Mouse (Mus musculus): ENCODE data around the gene Nectin2. TPM values are rescaled to one million over a fixed set of nuclear protein-coding genes. Genes with fewer than 3 reads are reported as not detected.

Nectin2 gene
- total and polyA plus RNA-seq, 2 experiments from 2014 or later, result 55.3 to 75.3 TPM

- peak overlapping the region; percentile 46 for H3K9ac ChIP-seq (replicated peaks; ENCODE audit: low read length, poor library complexity, severe bottlenecking)
- H3K4me2 ChIP-seq (ENCODE audit: low read depth, low read length, poor library complexity, severe bottlenecking), result peak overlapping the region; percentile 91
- H3K27ac ChIP-seq (ENCODE audit: low read depth, low read length), result no peak overlapping the region
- DNase-seq (ENCODE audit: low spot score) (no peak), ATAC-seq (ENCODE audit: low FRiP score) (peak; percentile 14; the same call in 1 of the 2 replicates)
- peaks cover 26% of the 10 kb centered on the region for H3K27me3 ChIP-seq (ENCODE audit: insufficient read depth, low read length)
- no peaks in the 10 kb centered on the region for H3K36me3 ChIP-seq (ENCODE audit: insufficient read depth, low read length)
- H3K4me1 ChIP-seq (ENCODE audit: insufficient read depth, low read length), result 0 out of 2 replicates have a peak, but pooled peaks cover 9% of the 10 kb centered on the region
- no peaks in the 10 kb centered on the region for H3K9me3 ChIP-seq (ENCODE audit: low read length)
- H3K4me3 ChIP-seq (ENCODE audit: low read depth, low read length), result peak overlapping the region; percentile 42
- WGBS, result 11% methylated on average over 16 of the region's 16 CpGs
- TF ChIP-seq CTCF (IDR thresholded peaks at IDR 0.05), result no peak
These were observed 19.4 kb upstream of the Nectin2 start for GRCm38 (mm10) chr7:19769434-19770374.

- 26% methylated on average over 4 of the region's 4 CpGs for WGBS
- DNase-seq (ENCODE audit: low spot score) (no peak), ATAC-seq (ENCODE audit: low FRiP score) (no peak)
- Histone ChIP-seq H3K36me3 (ENCODE audit: insufficient read depth, low read length) (no peaks in the 10 kb centered on the region), H3K4me2 (ENCODE audit: low read depth, low read length, poor library complexity, severe bottlenecking) (no peak overlapping the region), H3K27me3 (ENCODE audit: insufficient read depth, low read length) (peaks cover 26% of the 10 kb centered on the region), H3K4me1 (ENCODE audit: insufficient read depth, low read length) (0 out of 2 replicates have a peak, but pooled peaks cover 9% of the 10 kb centered on the region), H3K4me3 (ENCODE audit: low read depth, low read length) (no peak overlapping the region), H3K27ac (ENCODE audit: low read depth, low read length) (no peak overlapping the region), H3K9ac (replicated peaks; ENCODE audit: low read length, poor library complexity, severe bottlenecking) (no peak overlapping the region), H3K9me3 (ENCODE audit: low read length) (no peaks in the 10 kb centered on the region)
- TF ChIP-seq CTCF (IDR thresholded peaks at IDR 0.05), result no peak
These were observed 18.7 kb upstream of the Nectin2 start for GRCm38 (mm10) chr7:19769001-19769400.

GRCm38 (mm10) chr7:19768251-19768650 is 18.0 kb upstream of the Nectin2 start:
- H3K4me1 ChIP-seq (ENCODE audit: insufficient read depth, low read length), result 0 out of 2 replicates have a peak, but pooled peaks cover 9% of the 10 kb centered on the region
- H3K4me2 ChIP-seq (ENCODE audit: low read depth, low read length, poor library complexity, severe bottlenecking), result no peak overlapping the region
- no peak for DNase-seq (ENCODE audit: low spot score)
- no peak for ATAC-seq (ENCODE audit: low FRiP score)
- no peak for TF ChIP-seq CTCF (IDR thresholded peaks at IDR 0.05)
- no peak overlapping the region for H3K9ac ChIP-seq (replicated peaks; ENCODE audit: low read length, poor library complexity, severe bottlenecking)
- peaks cover 26% of the 10 kb centered on the region for H3K27me3 ChIP-seq (ENCODE audit: insufficient read depth, low read length)
- no peaks in the 10 kb centered on the region for H3K9me3 ChIP-seq (ENCODE audit: low read length)
- WGBS, result 60% methylated on average over 14 of the region's 14 CpGs
- no peak overlapping the region for H3K27ac ChIP-seq (ENCODE audit: low read depth, low read length)
- H3K36me3 ChIP-seq (ENCODE audit: insufficient read depth, low read length), result no peaks in the 10 kb centered on the region
- H3K4me3 ChIP-seq (ENCODE audit: low read depth, low read length), result no peak overlapping the region

DNA sequence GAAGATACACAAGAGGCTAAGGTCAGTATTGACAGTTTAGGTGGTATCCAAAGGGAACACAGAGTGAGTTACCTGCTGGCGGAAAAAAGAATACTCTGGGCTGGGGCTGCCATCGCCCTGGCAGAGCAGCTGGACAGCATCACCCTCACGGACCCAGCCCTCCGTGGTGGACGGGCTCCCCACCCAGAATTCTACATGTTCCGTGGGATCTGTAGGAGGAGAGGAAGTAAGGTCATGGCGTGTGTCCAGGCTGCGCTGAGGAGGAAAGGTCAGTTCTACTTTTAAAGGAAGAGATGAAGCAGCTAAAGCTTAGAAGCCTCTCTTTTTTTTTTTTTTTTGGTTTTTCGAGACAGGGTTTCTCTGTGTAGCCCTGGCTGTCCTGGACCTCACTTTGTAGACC is 14.3 kb upstream of the Nectin2 start:
- no peak for ATAC-seq (ENCODE audit: low FRiP score)
- Histone ChIP-seq H3K9ac (replicated peaks; ENCODE audit: low read length, poor library complexity, severe bottlenecking) (no peak overlapping the region), H3K4me3 (ENCODE audit: low read depth, low read length) (no peak overlapping the region), H3K4me1 (ENCODE audit: insufficient read depth, low read length) (no peaks in the 10 kb centered on the region), H3K27me3 (ENCODE audit: insufficient read depth, low read length) (0 out of 2 replicates have a peak, but pooled peaks cover 6% of the 10 kb centered on the region), H3K9me3 (ENCODE audit: low read length) (no peaks in the 10 kb centered on the region), H3K4me2 (ENCODE audit: low read depth, low read length, poor library complexity, severe bottlenecking) (no peak overlapping the region), H3K27ac (ENCODE audit: low read depth, low read length) (no peak overlapping the region), H3K36me3 (ENCODE audit: insufficient read depth, low read length) (no peaks in the 10 kb centered on the region; the same call in 1 of the 2 replicates)
- WGBS, result 86% methylated on average over 9 of the region's 9 CpGs
- no peak for TF ChIP-seq CTCF (IDR thresholded peaks at IDR 0.05)
- DNase-seq (ENCODE audit: low spot score), result no peak

DNA sequence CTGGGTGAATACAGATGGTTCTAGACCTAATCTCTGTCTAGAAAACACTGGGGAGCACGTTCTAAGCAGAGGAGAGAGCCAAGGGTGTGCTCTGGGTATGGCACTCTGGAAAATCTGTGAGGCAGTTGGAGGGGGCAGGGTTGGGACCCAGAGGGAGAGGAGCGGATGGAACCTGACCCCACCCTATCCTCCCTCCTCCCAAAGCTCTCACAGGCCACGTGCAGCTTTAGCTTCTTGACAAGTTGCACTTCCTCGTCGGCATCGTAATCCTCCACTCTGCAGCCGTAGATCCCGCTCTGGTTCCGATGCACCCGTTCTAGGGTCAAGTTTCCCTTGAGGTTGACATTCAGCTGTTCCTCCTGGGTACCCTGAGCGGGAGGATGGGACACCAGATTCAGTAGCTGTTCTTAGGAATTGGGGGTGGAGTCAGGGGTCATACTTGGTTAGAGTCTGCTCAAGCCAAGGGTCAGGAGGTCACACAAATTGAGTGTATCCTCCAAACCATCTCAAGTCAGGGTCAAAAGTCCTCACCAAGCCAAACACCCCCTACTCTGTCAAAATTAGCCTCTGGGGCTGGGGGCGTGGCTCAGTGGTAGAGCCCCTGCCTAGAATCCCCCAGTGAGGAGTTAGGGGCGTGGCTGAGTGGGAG is 13.7 kb upstream of the Nectin2 start:
- no peaks in the 10 kb centered on the region; the same call in 1 of the 2 replicates for H3K36me3 ChIP-seq (ENCODE audit: insufficient read depth, low read length)
- H3K9me3 ChIP-seq (ENCODE audit: low read length), result no peaks in the 10 kb centered on the region
- DNase-seq (ENCODE audit: low spot score) (no peak), ATAC-seq (ENCODE audit: low FRiP score) (no peak)
- no peak overlapping the region for H3K4me3 ChIP-seq (ENCODE audit: low read depth, low read length)
- H3K27ac ChIP-seq (ENCODE audit: low read depth, low read length), result no peak overlapping the region
- H3K27me3 ChIP-seq (ENCODE audit: insufficient read depth, low read length), result no peaks in the 10 kb centered on the region
- 84% methylated on average over 13 of the region's 13 CpGs for WGBS
- H3K9ac ChIP-seq (replicated peaks; ENCODE audit: low read length, poor library complexity, severe bottlenecking), result no peak overlapping the region
- no peaks in the 10 kb centered on the region for H3K4me1 ChIP-seq (ENCODE audit: insufficient read depth, low read length)
- no peak overlapping the region for H3K4me2 ChIP-seq (ENCODE audit: low read depth, low read length, poor library complexity, severe bottlenecking)
- TF ChIP-seq CTCF (IDR thresholded peaks at IDR 0.05), result no peak
